Mouse (Mus musculus): ENCODE results near the gene Tm9sf4.

- peak; percentile 37 for TF ChIP-seq CTCF (IDR thresholded peaks at IDR 0.05; ENCODE audit: control insufficient read depth, insufficient read depth, low read length)
- TF ChIP-seq POLR2A (IDR thresholded peaks at IDR 0.05; ENCODE audit: borderline replicate concordance, control insufficient read depth, low read depth, low read length) = no peak
Measured at GRCm38 (mm10) chr2:153142620-153143199, 18.4 kb upstream of the Tm9sf4 start.
